Mouse (Mus musculus) midbrain, embryonic 11.5 days (tissue): ENCODE data around the gene Wdr1. TPM values are rescaled to one million over a fixed set of nuclear protein-coding genes. Genes with fewer than 3 reads are reported as not detected.
A peak's percentile ranks its signal among the peaks of the same experiment; 100 is the strongest.

ENCODE experiments used
- ATAC-seq: fragments of 200-750 bp; cut with Nextera tagmentation; 2 replicates; pipeline ENCODE4 v1.8.0; 2017; ENCODE audit warnings: moderate TSS enrichment, moderate library complexity; ENCODE audit not compliant: low FRiP score
- DNase-seq: peaks from one replicate; pipeline ENCODE4 v3.0.0; 2015; ENCODE audit warnings: low spot score; ENCODE audit errors: missing footprints
- H3K27ac ChIP-seq: fragments of 300-500 bp; sonication (generic); 2 replicates; pipeline ENCODE4 v1.5.1; 2014; ENCODE audit warnings: low read depth, low read length
- H3K27me3 ChIP-seq: fragments of 300-500 bp; sonication (generic); 2 replicates; pipeline ENCODE4 v1.6.1; 2014; ENCODE audit warnings: mild to moderate bottlenecking, low read length, moderate library complexity, mixed read lengths; ENCODE audit not compliant: control insufficient read depth, insufficient read depth
- H3K36me3 ChIP-seq: fragments of 300-500 bp; sonication (generic); 2 replicates; pipeline ENCODE4 v1.6.1; 2014; ENCODE audit warnings: mild to moderate bottlenecking, low read length, moderate library complexity, mixed read lengths; ENCODE audit not compliant: control insufficient read depth, insufficient read depth
- H3K4me1 ChIP-seq: fragments of 300-500 bp; sonication (generic); 2 replicates; pipeline ENCODE4 v1.6.1; 2014; ENCODE audit warnings: low read length; ENCODE audit not compliant: control insufficient read depth, insufficient read depth
- H3K4me2 ChIP-seq: fragments of 300-500 bp; sonication (generic); 2 replicates; pipeline ENCODE4 v1.6.1; 2014; ENCODE audit warnings: mild to moderate bottlenecking, moderate library complexity
- H3K4me3 ChIP-seq: fragments of 300-500 bp; sonication (generic); 2 replicates; pipeline ENCODE4 v1.5.1; 2014; ENCODE audit warnings: low read depth, low read length
- H3K9ac ChIP-seq: fragments of 300-500 bp; sonication (generic); 2 replicates; pipeline ENCODE4 v1.6.1; 2014; ENCODE audit warnings: low read length
- H3K9me3 ChIP-seq: fragments of 300-500 bp; sonication (generic); 2 replicates; pipeline ENCODE4 v1.6.1; 2016; ENCODE audit warnings: low read length; ENCODE audit not compliant: control insufficient read depth
- WGBS: fragments of 180-500 bp; shearing (Covaris S2); extraction: QIAGEN DNeasy Blood & Tissue Kit; methylation state at CpG from one replicate; pipeline ENCODE4 v1.1.7; 2014; 5-methylcytosine and 5-hydroxymethylcytosine counted together
- polyA plus RNA-seq: library from polyadenylated mRNA; unstranded; fragments of >200 nt; fragmentation: Nextera tagmentation; extraction: Ambion mirVana; gene quantifications from 2 replicates; pipeline ENCODE4 v1.2.1, GENCODE M21; 2014

Wdr1 gene
- polyA plus RNA-seq, 1 experiment from 2014 or later = 152 TPM

DNA sequence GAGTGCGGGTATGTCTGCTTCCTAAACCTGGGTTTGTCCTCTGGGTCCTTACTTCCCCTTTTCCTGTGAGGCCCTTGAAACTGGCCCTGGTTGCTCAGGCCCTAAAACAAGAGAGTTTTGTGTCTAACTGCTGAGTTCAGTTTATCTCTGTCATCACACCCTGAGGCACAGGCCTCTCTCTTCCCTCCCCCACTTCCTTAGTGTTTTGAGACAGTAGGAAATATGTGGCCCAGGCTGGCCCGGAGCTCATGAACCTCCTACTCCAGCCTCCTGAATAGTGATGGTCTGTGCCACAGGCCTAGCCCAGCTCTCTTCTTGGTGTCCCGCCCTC, 57.6 kb downstream of the Wdr1 start:
- no peak for DNase-seq
- WGBS = 86% methylated on average over 3 of the region's 3 CpGs
- no peak overlapping the region for H3K27ac ChIP-seq

DNA sequence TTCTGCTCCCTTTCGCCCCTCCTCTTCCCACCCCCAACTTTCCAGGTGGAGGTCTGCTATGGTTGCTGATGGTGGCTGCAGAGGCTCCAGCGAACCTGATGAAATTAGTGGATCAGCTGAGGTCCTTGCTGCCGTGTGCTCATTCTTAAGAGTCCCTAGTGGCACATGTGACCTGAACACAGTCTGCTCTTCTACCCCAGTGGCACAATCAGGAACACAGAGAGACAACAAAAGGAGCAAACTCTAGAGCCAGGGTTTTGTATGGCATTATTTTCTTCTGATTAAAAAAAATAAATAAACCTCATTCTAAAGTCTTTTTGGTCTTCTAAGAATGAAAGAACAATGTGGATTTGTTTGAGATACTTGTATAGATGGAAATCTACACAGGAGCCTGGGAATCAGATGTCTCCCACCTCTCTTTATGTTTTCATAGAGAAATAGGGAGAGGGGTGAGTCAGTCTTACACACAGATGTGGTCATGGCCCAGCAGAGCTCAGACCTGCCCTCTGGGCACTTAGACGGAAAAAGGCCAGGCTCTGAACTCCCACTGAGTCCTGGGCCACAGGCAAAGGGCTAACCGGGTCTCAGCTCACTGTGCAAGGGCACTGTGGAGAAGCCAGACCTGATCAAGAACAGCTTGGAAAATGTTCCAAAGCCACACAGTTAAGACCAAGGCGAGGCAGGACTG, 58.1 kb downstream of the Wdr1 start:
- Histone ChIP-seq H3K4me1 (no peaks in the 10 kb centered on the region), H3K4me2 (no peak overlapping the region), H3K9me3 (no peaks in the 10 kb centered on the region), H3K27me3 (no peaks in the 10 kb centered on the region), H3K4me3 (no peak overlapping the region), H3K36me3 (no peaks in the 10 kb centered on the region), H3K9ac (no peak overlapping the region), H3K27ac (no peak overlapping the region)
- 68% methylated on average over 6 of the region's 6 CpGs for WGBS
- no peak for ATAC-seq
- no peak for DNase-seq

More for the DNA sequence above, 57.6 kb downstream of the Wdr1 start:
- H3K4me3 ChIP-seq = no peak overlapping the region
- no peaks in the 10 kb centered on the region for H3K9me3 ChIP-seq
- no peaks in the 10 kb centered on the region for H3K36me3 ChIP-seq
- H3K9ac ChIP-seq = no peak overlapping the region
- no peak for ATAC-seq
- H3K4me1 ChIP-seq = no peaks in the 10 kb centered on the region
- H3K4me2 ChIP-seq = no peak overlapping the region
- no peaks in the 10 kb centered on the region for H3K27me3 ChIP-seq

DNA sequence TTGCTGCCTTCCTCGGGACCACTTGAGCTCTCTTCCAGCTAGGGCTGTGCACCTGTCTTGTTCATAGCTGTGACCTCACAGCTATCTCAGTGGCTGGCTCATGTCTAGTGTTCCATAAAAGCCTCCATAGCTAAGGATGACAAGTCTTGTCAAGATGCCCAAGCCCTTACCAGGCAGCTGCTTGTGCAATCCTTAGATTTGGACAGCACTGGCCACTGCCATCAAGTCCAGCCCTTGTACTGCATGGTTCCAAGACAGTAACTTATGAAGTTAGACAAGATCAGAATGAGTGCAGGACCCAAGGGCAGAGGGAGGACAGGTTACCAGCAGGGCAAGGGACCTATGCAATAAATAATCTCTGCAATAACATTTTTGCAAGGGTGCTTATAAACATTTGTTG, 58.9 kb downstream of the Wdr1 start:
- no peak overlapping the region for H3K27ac ChIP-seq
- no peak overlapping the region for H3K4me3 ChIP-seq
- WGBS = 87% methylated on average over 1 of the region's 1 CpGs
- no peaks in the 10 kb centered on the region for H3K9me3 ChIP-seq
- DNase-seq = no peak
- no peaks in the 10 kb centered on the region for H3K27me3 ChIP-seq
- no peaks in the 10 kb centered on the region for H3K4me1 ChIP-seq
- no peak overlapping the region for H3K9ac ChIP-seq
- H3K4me2 ChIP-seq = no peak overlapping the region
- H3K36me3 ChIP-seq = no peaks in the 10 kb centered on the region
- no peak for ATAC-seq

DNA sequence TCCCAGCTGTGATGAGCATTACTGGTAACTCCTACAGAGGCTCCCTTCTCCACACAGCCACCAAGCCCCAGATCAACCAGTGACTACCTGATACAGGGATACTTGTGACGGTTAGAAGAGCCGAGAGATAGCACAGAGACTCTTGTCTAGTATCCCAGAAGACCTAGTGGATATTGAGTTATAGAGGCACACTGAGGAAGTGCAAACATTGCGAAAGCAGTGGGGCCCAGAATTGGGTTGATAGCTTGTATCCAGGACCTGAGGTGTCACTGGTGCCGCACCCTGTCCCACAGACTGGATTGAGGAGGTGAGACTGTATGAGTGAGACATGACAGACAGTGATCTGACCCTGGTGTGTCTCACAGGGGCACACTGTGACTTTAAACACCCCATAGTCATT, 60.0 kb downstream of the Wdr1 start, which contains the start of gene Slc2a9:
Gene Slc2a9 (minus strand): TSS at position 152 of the 400 bp plus-strand sequence.
- WGBS = 89% methylated on average over 4 of the region's 4 CpGs
- Histone ChIP-seq H3K27ac (no peak within 1 kb of the TSS), H3K36me3 (no peaks in the 10 kb centered on the region), H3K27me3 (no peaks in the 10 kb centered on the region), H3K4me2 (no peak within 1 kb of the TSS), H3K4me3 (no peak within 1 kb of the TSS), H3K4me1 (no peaks in the 10 kb centered on the region), H3K9ac (no peak within 1 kb of the TSS), H3K9me3 (no peaks in the 10 kb centered on the region)
- DNase-seq (no peak), ATAC-seq (no peak)

DNA sequence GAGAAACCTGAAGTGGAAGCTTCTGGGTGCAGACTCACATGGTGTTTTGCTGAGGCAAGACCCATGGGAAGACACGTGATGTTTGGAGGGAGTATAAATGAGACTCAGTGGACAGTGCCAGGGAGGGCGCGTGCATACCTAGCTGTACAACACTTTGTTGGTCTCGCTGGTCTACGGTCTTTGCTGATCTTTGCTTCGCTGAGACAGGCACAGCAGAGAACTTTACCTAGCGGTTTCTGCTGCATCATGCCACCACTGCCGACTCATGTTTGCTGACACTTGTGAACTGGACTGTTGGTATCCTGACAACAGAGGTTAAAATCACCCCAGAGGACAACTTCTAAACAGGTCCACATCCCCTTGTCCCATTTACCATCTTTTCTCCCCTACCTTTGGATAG, 63.0 kb downstream of the Wdr1 start:
- Histone ChIP-seq H3K4me2 (no peak overlapping the region), H3K9me3 (no peaks in the 10 kb centered on the region), H3K36me3 (no peaks in the 10 kb centered on the region), H3K27ac (no peak overlapping the region), H3K4me1 (no peaks in the 10 kb centered on the region), H3K9ac (no peak overlapping the region), H3K27me3 (no peaks in the 10 kb centered on the region), H3K4me3 (no peak overlapping the region)
- no peak for DNase-seq
- ATAC-seq = no peak
- 94% methylated on average over 8 of the region's 8 CpGs for WGBS

DNA sequence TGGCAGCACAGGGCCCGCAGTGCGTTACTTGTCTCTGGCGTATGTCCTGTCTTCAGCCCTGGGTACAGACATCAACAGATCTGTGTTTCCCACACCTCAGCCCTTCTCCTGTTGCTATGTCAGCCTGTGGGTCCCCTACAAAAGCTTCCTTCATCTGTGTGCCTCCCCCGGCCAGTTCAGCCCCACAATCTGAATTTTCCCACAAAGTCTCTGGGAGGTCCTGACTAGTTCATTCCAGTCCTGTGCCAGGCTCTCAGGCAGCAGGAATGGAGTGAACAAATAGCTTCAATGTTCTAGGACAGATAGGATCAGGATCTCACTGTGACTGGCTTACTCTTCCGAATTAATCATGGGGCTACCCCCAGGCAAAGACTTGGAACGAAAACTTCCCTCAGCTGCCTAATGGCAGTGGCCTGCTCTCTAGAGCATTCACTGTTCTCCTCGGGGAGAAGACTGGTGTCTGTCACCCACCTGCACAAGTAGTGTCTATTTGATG, 63.7 kb downstream of the Wdr1 start:
- H3K27ac ChIP-seq = no peak overlapping the region
- no peaks in the 10 kb centered on the region for H3K4me1 ChIP-seq
- no peak overlapping the region for H3K4me2 ChIP-seq
- H3K27me3 ChIP-seq = no peaks in the 10 kb centered on the region
- no peak overlapping the region for H3K9ac ChIP-seq
- no peaks in the 10 kb centered on the region for H3K9me3 ChIP-seq
- DNase-seq (peak; percentile 23), ATAC-seq (no peak)
- no peaks in the 10 kb centered on the region for H3K36me3 ChIP-seq
- no peak overlapping the region for H3K4me3 ChIP-seq
- WGBS = 83% methylated on average over 7 of the region's 7 CpGs

DNA sequence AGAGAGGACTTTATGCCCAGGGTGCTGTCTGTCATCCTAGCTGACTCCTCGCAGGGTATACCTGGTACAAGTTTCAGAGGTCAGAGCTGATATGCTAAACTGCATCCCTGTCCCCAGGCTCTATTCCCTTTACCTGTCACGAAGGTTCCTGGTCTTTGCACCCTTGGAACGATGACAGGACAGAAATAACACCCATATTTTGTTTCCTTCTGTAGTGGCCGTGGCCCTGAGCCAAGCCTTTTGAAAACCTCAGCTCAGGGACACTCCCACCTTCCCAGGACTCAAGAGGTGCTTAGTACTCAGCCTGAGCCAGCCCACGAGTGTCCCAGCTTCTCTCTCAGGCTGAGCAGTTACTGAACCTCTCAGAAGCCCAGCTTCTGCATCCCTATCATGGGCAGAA, 64.5 kb downstream of the Wdr1 start:
- ATAC-seq (no peak), DNase-seq (no peak)
- Histone ChIP-seq H3K4me3 (no peak overlapping the region), H3K36me3 (no peaks in the 10 kb centered on the region), H3K9ac (no peak overlapping the region), H3K27ac (no peak overlapping the region), H3K27me3 (no peaks in the 10 kb centered on the region), H3K9me3 (no peaks in the 10 kb centered on the region), H3K4me2 (no peak overlapping the region), H3K4me1 (no peaks in the 10 kb centered on the region)
- 83% methylated on average over 5 of the region's 5 CpGs for WGBS

DNA sequence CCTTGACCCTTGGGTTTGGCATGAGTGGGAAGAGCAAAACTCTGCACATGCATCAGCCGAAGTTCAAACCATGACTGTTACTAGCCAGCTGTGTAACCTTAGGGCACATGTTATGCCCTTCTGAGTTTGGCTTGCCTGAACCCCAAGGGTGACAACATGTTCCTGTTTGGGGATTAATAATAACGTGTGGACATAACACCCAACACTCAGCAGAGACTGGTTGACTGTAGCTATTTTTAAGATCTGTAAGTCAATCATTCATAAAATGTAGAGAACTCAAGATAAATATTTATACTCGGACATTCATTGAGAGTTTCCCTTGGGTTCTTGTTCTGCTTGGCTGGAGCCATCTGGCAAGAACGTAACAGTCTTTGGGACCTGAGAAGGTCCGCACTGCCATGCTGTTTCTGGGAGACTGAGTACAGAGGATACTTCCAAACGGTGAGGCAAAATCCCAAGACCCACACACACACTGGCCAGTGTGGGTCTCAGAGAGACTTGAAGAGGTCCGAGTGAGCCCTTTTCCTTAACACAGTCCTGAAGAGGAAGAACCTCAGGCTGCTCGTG, 66.4 kb downstream of the Wdr1 start:
- no peak overlapping the region for H3K9ac ChIP-seq
- H3K9me3 ChIP-seq = no peaks in the 10 kb centered on the region
- DNase-seq (no peak), ATAC-seq (no peak)
- no peak overlapping the region for H3K4me3 ChIP-seq
- no peaks in the 10 kb centered on the region for H3K4me1 ChIP-seq
- H3K27ac ChIP-seq = no peak overlapping the region
- no peak overlapping the region for H3K4me2 ChIP-seq
- H3K36me3 ChIP-seq = no peaks in the 10 kb centered on the region
- 87% methylated on average over 8 of the region's 8 CpGs for WGBS
- H3K27me3 ChIP-seq = no peaks in the 10 kb centered on the region

DNA sequence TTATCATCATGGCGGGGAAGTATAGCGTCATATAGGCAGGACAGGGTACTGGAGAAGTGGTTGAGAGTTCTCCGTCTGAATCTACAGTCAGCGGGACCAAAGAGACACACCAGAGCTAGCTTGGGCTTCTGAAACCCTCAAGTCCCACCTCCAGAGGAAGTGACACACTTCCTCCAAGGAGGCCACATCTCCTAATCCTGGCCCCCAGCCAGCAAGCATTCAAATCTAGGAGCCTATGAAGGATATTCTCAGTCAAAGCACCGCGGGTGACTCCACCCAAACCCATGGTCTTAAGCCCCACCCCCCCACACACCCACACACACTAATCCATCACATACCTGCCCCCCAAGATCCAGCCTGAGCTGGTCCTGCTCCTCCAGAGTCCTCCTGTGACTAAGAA, 69.1 kb downstream of the Wdr1 start:
- Histone ChIP-seq H3K27ac (no peak overlapping the region), H3K4me3 (no peak overlapping the region)
- DNase-seq = no peak

More for the DNA sequence above, 69.1 kb downstream of the Wdr1 start:
- WGBS = 89% methylated on average over 6 of the region's 6 CpGs
- no peak overlapping the region for H3K9ac ChIP-seq
- no peaks in the 10 kb centered on the region for H3K27me3 ChIP-seq
- no peaks in the 10 kb centered on the region for H3K36me3 ChIP-seq
- H3K4me2 ChIP-seq = no peak overlapping the region
- no peaks in the 10 kb centered on the region for H3K4me1 ChIP-seq
- no peak for ATAC-seq
- H3K9me3 ChIP-seq = no peaks in the 10 kb centered on the region
